Mouse (Mus musculus): Measurements from ENCODE around the gene Prph2. TPM values are rescaled to one million over a fixed set of nuclear protein-coding genes. Genes with fewer than 3 reads are reported as not detected.

Prph2 gene
- polyA plus RNA-seq (2012; rRNA removed; ENCODE audit: low replicate concordance) = not detected in 2 replicates

GRCm38 (mm10) chr17:46910186-46910585, at the start of gene Prph2:
Gene Prph2 (plus strand): TSS chr17:46910459.

GRCm38 (mm10) chr17:46890116-46890815, 20.0 kb upstream of the Prph2 start, which contains the start of gene Tbcc:
Gene Tbcc (plus strand): TSS chr17:46890684.

Other genes starting within 250 kb of the Prph2 start
- gene Rrp36, start 236.1 kb upstream of the Prph2 start, polyA plus RNA-seq (2012; rRNA removed; ENCODE audit: low replicate concordance) = 35.9 and 42.6 TPM in 2 replicates
- 80.7 and 88.9 TPM in 2 replicates for gene Mea1, start 231.7 kb upstream of the Prph2 start, polyA plus RNA-seq (2012; rRNA removed; ENCODE audit: low replicate concordance)
- 82.4 and 90.5 TPM in 2 replicates for gene Klhdc3, start 229.5 kb upstream of the Prph2 start, polyA plus RNA-seq (2012; rRNA removed; ENCODE audit: low replicate concordance)
- 72.2 and 74.0 TPM in 2 replicates for gene Ppp2r5d, start 205.3 kb upstream of the Prph2 start, polyA plus RNA-seq (2012; rRNA removed; ENCODE audit: low replicate concordance)
- 55.9 and 71.7 TPM in 2 replicates for gene Pex6, start 199.0 kb upstream of the Prph2 start, polyA plus RNA-seq (2012; rRNA removed; ENCODE audit: low replicate concordance)
- 1.9 and 2.7 TPM in 2 replicates for gene Gnmt, start 181.3 kb upstream of the Prph2 start, polyA plus RNA-seq (2012; rRNA removed; ENCODE audit: low replicate concordance)
- gene Cnpy3, start 158.2 kb upstream of the Prph2 start, polyA plus RNA-seq (2012; rRNA removed; ENCODE audit: low replicate concordance) = 55.8 and 75.6 TPM in 2 replicates
- gene Ptcra, start 146.7 kb upstream of the Prph2 start, polyA plus RNA-seq (2012; rRNA removed; ENCODE audit: low replicate concordance) = not detected in 2 replicates
- gene 2310039H08Rik, start 137.8 kb upstream of the Prph2 start, polyA plus RNA-seq (2012; rRNA removed; ENCODE audit: low replicate concordance) = 79.9 and 106 TPM in 2 replicates
- gene Rpl7l1, start 127.8 kb upstream of the Prph2 start, polyA plus RNA-seq (2012; rRNA removed; ENCODE audit: low replicate concordance) = 29.2 and 40.1 TPM in 2 replicates
- gene Bicral, start 52.0 kb upstream of the Prph2 start, polyA plus RNA-seq (2012; rRNA removed; ENCODE audit: low replicate concordance) = 7.0 and 16.5 TPM in 2 replicates
- 17.9 and 25.7 TPM in 2 replicates for gene Tbcc, start 19.8 kb upstream of the Prph2 start, polyA plus RNA-seq (2012; rRNA removed; ENCODE audit: low replicate concordance)
- gene Ubr2, start 100.1 kb downstream of the Prph2 start, polyA plus RNA-seq (2012; rRNA removed; ENCODE audit: low replicate concordance) = 32.4 and 48.9 TPM in 2 replicates